Mouse (Mus musculus) layer of hippocampus, postnatal 36 days (tissue): Measurements from ENCODE around the gene Asb2. TPM values are rescaled to one million over a fixed set of nuclear protein-coding genes. Genes with fewer than 3 reads are reported as not detected.

Source experiments
- total RNA-seq, 2 experiments: library from RNA; stranded (reverse); gene quantifications; 2 replicates each; pipeline ENCODE4 v1.2.3; 2021

Asb2 gene
- total RNA-seq, 2 experiments from 2014 or later: 1.6 to 1.7 TPM

Other genes with a start within 250 kb of the Asb2 start
- 1 to 10 TPM; 3.9 to 4.0 TPM for gene Prima1, start 113.9 kb downstream of the Asb2 start, total RNA-seq
- 1 to 10 TPM; 1.5 to 1.6 TPM for gene Fam181a, start 45.0 kb downstream of the Asb2 start, total RNA-seq
- 10 to 100 TPM; 49.7 to 53.9 TPM for gene Otub2, start 32.7 kb upstream of the Asb2 start, total RNA-seq
- gene 9330161L09Rik, start 51.8 kb upstream of the Asb2 start, total RNA-seq: 1 to 10 TPM; 2.5 to 3.3 TPM
- gene Ddx24, start 69.8 kb upstream of the Asb2 start, total RNA-seq: 100 to 1,000 TPM; 213 to 224 TPM
- gene Ifi27, start 78.2 kb upstream of the Asb2 start, total RNA-seq: 10 to 100 TPM; 90.9 to 99.0 TPM
- gene Ifi27l2a, start 87.7 kb upstream of the Asb2 start, total RNA-seq: 1 to 10 TPM; 1.2 to 1.3 TPM
- not detected for gene Ifi27l2b, start 101.2 kb upstream of the Asb2 start, total RNA-seq
- 10 to 100 TPM; 49.2 to 49.3 TPM for gene Ppp4r4, start 176.3 kb upstream of the Asb2 start, total RNA-seq